Mouse (Mus musculus): Measurements from ENCODE around the gene Zfp503. TPM values are rescaled to one million over a fixed set of nuclear protein-coding genes. Genes with fewer than 3 reads are reported as not detected.

Gene Zfp503
- polyA plus RNA-seq, 1 experiment, result 1.3 TPM

DNA sequence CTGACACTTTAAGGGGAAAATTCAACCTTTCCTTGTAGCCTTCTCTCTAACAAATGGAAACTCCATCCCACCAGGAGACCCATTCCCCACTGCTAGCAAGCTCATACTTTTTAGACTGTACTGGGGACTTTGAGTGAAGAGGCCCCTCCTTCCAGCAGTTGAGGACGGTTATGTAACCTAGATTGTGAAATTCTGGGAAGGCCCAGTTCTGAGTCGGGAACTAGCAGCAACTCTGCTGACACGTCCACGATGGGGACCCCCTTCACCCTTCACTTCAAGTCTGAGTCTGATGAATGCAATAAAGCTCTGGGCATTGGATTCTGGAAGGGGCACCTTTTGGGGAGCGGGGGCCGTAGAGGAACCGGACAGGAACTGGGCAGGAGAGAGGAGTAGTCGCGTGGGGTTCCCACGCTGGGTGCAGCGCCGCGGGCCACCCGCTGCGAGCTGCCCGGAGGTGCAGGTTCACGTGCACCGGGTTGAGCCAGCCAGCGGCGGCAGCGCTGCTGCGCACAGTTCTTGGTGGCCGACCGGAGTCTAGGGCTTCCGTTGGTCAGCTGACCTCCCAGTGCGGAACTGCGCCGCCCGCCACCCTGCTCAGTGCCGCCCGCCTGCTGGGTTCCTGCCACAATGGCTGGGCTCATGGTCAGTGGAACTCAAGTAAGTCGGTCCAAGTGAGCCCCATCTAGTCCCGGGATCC is 30.0 kb upstream of the Zfp503 start, which contains the start of gene Lrmda:
TSS of gene Lrmda (plus strand) at position 461 of the 697 bp plus-strand sequence.
- H3K27me3 ChIP-seq (replicated peaks), result peaks cover 32% of the 10 kb centered on the region
- no peaks in the 10 kb centered on the region for H3K36me3 ChIP-seq (replicated peaks; ENCODE audit: low read length)
- no peaks in the 10 kb centered on the region for H3K9me3 ChIP-seq
- peaks cover 31% of the 10 kb centered on the region for H3K4me1 ChIP-seq
- no peak for TF ChIP-seq FLI1 (IDR thresholded peaks at IDR 0.05; ENCODE audit: low read length)
- TF ChIP-seq GATA1 (IDR thresholded peaks at IDR 0.05; ENCODE audit: borderline replicate concordance, low read length), result no peak
- H3K4me3 ChIP-seq (replicated peaks), result peak within 1 kb of the TSS; percentile 94

DNA sequence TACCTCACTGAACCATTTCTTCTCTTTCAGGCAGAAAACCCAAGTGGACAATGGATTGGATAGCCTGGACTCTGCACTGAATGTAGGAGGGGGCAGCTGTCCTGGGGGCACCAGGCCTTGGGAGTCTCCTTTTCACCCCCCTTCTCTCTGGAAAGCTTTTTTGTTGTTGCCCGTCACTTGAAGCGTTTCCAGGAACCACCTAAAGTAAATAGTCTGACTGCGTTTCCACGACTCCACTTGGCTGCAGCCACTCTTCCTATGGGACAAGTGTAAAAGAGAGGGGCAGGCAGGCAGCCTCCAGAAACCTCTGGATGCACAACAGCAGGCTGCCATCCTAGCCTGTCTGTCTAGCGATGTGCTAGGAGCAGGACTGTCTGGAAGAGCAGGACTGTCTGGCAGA is 27.6 kb upstream of the Zfp503 start:
- Histone ChIP-seq H3K4me3 (replicated peaks) (no peak overlapping the region), H3K36me3 (replicated peaks; ENCODE audit: low read length) (no peaks in the 10 kb centered on the region), H3K27me3 (replicated peaks) (peaks cover 43% of the 10 kb centered on the region), H3K9me3 (no peaks in the 10 kb centered on the region), H3K4me1 (peaks cover 31% of the 10 kb centered on the region)
- TF ChIP-seq FLI1 (IDR thresholded peaks at IDR 0.05; ENCODE audit: low read length) (no peak), GATA1 (IDR thresholded peaks at IDR 0.05; ENCODE audit: borderline replicate concordance, low read length) (no peak)

DNA sequence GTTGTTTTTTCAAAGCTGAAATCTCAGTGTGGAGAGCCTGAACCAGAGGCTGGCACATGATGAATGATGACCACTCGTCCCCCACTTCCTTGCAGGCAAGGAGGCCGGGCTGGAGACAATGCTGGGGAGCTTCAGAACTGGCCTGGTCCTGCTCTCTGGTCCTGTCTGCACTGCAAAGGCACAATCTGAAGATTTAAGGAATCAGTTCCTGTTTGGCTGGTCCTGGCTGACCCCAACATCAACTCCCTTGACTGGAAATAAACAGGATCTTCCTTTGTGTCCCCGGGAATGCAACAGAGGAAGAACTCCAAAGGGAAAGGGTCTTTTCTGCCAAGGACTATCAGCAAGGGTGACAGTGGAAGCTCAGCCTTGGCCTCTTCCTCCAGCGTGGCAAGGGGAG is 25.4 kb upstream of the Zfp503 start:
- Histone ChIP-seq H3K4me3 (replicated peaks) (no peak overlapping the region), H3K4me1 (peaks cover 18% of the 10 kb centered on the region), H3K9me3 (no peaks in the 10 kb centered on the region), H3K36me3 (replicated peaks; ENCODE audit: low read length) (no peaks in the 10 kb centered on the region), H3K27me3 (replicated peaks) (peaks cover 52% of the 10 kb centered on the region)
- TF ChIP-seq GATA1 (IDR thresholded peaks at IDR 0.05; ENCODE audit: borderline replicate concordance, low read length) (no peak), FLI1 (IDR thresholded peaks at IDR 0.05; ENCODE audit: low read length) (no peak)

DNA sequence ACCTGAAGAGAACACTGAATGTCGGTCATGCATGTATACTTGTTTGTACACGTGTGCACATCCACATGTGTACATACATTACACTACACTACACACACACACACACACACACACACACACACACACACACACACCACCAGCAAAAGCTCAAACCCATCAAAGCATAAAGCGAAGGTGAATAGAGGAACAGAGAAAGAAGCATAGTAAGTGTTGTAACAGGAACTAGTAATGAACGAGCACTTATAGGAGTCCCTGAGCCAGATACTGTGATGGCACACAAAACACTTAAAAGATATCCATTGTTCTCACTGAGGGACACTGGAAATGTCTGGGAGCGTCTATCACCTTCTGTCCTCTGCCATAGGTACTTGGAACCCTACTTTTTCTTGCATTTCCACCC is 24.9 kb upstream of the Zfp503 start:
- no peak for TF ChIP-seq FLI1 (IDR thresholded peaks at IDR 0.05; ENCODE audit: low read length)
- TF ChIP-seq GATA1 (IDR thresholded peaks at IDR 0.05; ENCODE audit: borderline replicate concordance, low read length), result no peak
- Histone ChIP-seq H3K27me3 (replicated peaks) (peaks cover 52% of the 10 kb centered on the region), H3K36me3 (replicated peaks; ENCODE audit: low read length) (no peaks in the 10 kb centered on the region), H3K4me3 (replicated peaks) (no peak overlapping the region), H3K9me3 (no peaks in the 10 kb centered on the region), H3K4me1 (peaks cover 13% of the 10 kb centered on the region)

DNA sequence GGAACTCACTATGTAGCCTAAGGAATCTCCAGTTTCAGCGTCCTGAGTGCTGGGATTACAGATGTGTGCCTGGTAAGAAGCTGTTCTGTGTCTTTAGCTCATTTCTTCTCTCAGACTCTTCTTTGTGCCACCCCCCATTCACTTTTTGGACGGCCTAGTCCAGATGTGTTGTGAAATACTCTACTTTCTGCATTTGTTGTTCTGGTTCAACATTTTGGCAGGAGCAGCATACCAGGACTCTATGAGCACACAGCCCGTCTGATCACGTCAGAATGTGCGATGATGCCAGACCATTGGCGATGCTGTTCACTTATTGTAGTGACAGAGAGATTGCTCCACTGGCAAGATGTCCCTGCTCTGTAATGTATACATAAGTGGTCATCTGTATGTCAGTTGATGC is 17.6 kb upstream of the Zfp503 start:
- Histone ChIP-seq H3K27me3 (replicated peaks) (peaks cover 28% of the 10 kb centered on the region), H3K4me1 (peaks cover 21% of the 10 kb centered on the region), H3K9me3 (no peaks in the 10 kb centered on the region), H3K36me3 (replicated peaks; ENCODE audit: low read length) (no peaks in the 10 kb centered on the region), H3K4me3 (replicated peaks) (no peak overlapping the region)
- TF ChIP-seq GATA1 (IDR thresholded peaks at IDR 0.05; ENCODE audit: borderline replicate concordance, low read length) (no peak), FLI1 (IDR thresholded peaks at IDR 0.05; ENCODE audit: low read length) (no peak)

DNA sequence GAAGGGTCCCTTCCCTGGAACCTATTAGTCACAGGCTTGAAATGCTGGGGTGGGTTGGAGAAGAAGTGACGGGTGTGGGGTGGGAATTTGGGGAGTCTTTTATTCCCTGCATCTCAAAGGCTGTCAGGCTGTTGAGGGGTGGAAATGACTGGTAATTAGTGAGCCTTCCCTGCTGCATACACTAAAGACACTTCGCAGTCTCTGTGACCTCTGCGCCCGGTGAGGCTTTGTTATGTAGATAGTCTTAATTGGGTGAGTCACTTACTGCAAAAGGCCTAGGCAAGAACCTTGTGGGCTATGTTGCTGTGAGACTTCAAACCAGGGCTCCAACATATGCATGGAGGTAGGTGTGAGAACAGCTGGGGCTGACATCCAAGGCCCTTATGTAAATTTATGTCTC is 15.5 kb upstream of the Zfp503 start:
- H3K4me1 ChIP-seq, result peaks cover 21% of the 10 kb centered on the region
- TF ChIP-seq GATA1 (IDR thresholded peaks at IDR 0.05; ENCODE audit: borderline replicate concordance, low read length) (no peak), FLI1 (IDR thresholded peaks at IDR 0.05; ENCODE audit: low read length) (no peak)
- peaks cover 19% of the 10 kb centered on the region for H3K27me3 ChIP-seq (replicated peaks)
- no peaks in the 10 kb centered on the region for H3K36me3 ChIP-seq (replicated peaks; ENCODE audit: low read length)
- H3K4me3 ChIP-seq (replicated peaks), result no peak overlapping the region
- no peaks in the 10 kb centered on the region for H3K9me3 ChIP-seq

DNA sequence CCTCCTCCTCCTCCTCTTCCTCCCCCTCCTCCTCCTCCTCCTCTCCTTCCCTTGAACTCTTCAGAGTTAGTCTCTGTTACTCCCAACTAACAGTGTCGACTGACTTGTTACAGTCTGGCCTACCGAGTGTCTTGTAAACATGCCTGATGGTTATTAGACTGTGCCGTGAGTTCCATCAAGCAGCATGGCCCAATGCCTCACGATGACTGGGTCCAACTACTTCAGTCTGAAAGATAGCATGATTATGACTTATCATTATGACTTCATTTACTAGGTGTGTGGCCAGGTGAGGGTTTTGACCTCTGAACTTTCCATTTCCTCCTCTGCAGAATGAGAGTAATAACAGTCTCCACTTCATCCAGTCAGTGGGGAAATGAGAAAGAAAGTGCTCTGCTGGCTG is 14.2 kb upstream of the Zfp503 start:
- TF ChIP-seq GATA1 (IDR thresholded peaks at IDR 0.05; ENCODE audit: borderline replicate concordance, low read length) (no peak), FLI1 (IDR thresholded peaks at IDR 0.05; ENCODE audit: low read length) (no peak)
- Histone ChIP-seq H3K4me3 (replicated peaks) (no peak overlapping the region), H3K36me3 (replicated peaks; ENCODE audit: low read length) (no peaks in the 10 kb centered on the region), H3K27me3 (replicated peaks) (peaks cover 19% of the 10 kb centered on the region), H3K4me1 (peaks cover 26% of the 10 kb centered on the region), H3K9me3 (no peaks in the 10 kb centered on the region)

DNA sequence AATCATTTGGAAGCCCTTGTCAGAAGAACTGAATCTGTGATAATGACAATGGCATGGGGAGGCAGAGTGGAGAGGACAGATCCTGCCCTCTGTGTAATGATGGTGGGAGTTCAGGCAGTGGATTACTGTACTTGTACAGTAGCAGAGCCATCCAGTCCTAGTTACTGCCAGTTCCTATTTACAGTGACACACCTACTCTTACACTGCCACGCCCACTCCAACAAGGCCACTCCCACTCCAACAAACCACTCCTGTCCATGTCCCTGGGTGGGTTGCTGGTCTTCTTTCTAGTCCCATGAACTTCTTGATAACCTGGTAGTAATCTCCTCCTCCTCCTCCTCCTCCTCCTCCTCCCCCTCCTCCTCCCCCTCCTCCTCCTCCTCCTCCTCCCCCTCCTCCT is 13.8 kb upstream of the Zfp503 start:
- no peaks in the 10 kb centered on the region for H3K36me3 ChIP-seq (replicated peaks; ENCODE audit: low read length)
- H3K9me3 ChIP-seq, result no peaks in the 10 kb centered on the region
- peaks cover 19% of the 10 kb centered on the region for H3K27me3 ChIP-seq (replicated peaks)
- H3K4me1 ChIP-seq, result peaks cover 26% of the 10 kb centered on the region
- TF ChIP-seq FLI1 (IDR thresholded peaks at IDR 0.05; ENCODE audit: low read length), result no peak
- TF ChIP-seq GATA1 (IDR thresholded peaks at IDR 0.05; ENCODE audit: borderline replicate concordance, low read length), result no peak
- H3K4me3 ChIP-seq (replicated peaks), result peak overlapping the region; percentile 67

DNA sequence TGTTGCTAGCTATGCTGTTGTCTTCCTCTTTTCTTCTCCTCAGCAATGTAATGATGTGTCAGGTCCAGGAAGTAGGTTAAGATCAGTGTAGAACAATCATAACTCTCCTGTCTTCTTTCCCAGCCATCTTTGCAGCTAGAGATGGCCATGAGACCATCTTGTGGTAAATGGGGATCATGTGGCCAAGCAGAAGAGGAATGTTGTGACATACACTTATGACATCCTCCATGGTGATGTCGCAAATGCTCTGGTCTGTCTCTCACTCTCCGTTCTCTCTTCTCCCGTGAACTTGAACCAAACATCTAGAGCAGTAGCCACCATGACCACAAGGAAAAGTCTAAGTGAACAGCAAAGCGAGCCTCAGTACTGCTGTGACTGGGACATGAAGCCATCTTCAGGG is 10.2 kb upstream of the Zfp503 start:
- H3K4me1 ChIP-seq, result peaks cover 42% of the 10 kb centered on the region
- H3K9me3 ChIP-seq, result no peaks in the 10 kb centered on the region

DNA sequence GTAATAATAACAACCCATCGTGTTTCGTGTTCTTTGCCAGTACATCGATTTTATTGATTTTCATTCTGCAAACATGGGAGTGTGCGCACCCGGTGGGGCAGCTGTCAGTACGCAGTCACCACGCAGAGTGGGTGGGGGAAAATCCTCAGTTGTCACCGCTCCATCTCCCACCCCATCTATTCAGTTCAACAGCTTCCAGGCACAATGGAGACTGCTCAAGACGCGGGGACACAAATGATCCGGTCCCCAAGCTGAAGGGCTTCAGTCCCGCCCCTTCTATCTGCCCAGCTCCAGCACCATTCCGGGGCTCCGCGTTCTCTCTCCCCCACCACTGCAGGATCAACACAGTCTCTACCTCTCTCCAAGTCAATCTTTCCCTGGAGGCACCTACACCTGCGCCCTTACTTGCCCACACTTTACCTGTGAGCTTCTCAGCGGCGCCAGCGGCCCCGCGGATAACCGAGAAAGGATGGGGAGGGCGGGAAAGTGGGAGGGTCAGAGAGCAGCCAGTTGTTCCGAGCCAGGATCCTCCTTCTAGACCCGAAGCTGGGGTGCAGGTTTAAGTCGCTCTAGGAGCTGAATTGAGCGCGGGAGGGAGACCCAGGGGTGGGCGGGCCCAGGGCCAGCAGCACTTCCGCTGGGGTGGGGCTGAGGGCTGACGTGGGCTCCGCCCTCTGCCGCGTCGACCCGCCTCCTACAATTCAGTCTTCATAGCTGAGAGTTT is 5.8 kb upstream of the Zfp503 start:
- H3K27me3 ChIP-seq (replicated peaks), result peaks cover 64% of the 10 kb centered on the region
- H3K4me3 ChIP-seq (replicated peaks), result peak overlapping the region; percentile 91
- H3K4me1 ChIP-seq, result peaks cover 36% of the 10 kb centered on the region
- H3K36me3 ChIP-seq (replicated peaks; ENCODE audit: low read length), result no peaks in the 10 kb centered on the region
- TF ChIP-seq GATA1 (IDR thresholded peaks at IDR 0.05; ENCODE audit: borderline replicate concordance, low read length) (no peak), FLI1 (IDR thresholded peaks at IDR 0.05; ENCODE audit: low read length) (no peak)
- H3K9me3 ChIP-seq, result 0 out of 2 replicates have a peak, but pooled peaks cover 6% of the 10 kb centered on the region

More for the DNA sequence above, 10.2 kb upstream of the Zfp503 start:
- TF ChIP-seq GATA1 (IDR thresholded peaks at IDR 0.05; ENCODE audit: borderline replicate concordance, low read length), result no peak
- TF ChIP-seq FLI1 (IDR thresholded peaks at IDR 0.05; ENCODE audit: low read length), result no peak
- peak overlapping the region; percentile 33 for H3K4me3 ChIP-seq (replicated peaks)
- H3K36me3 ChIP-seq (replicated peaks; ENCODE audit: low read length), result no peaks in the 10 kb centered on the region
- H3K27me3 ChIP-seq (replicated peaks), result peaks cover 24% of the 10 kb centered on the region

Data from megakaryocyte, embryonic 14.5 days (primary cell).